Mouse (Mus musculus) CH12.LX (cell line): ENCODE measurements around the gene Pdgfa. TPM values are rescaled to one million over a fixed set of nuclear protein-coding genes. Genes with fewer than 3 reads are reported as not detected.

Source experiments
- DNase-seq: peaks from one replicate; pipeline ENCODE4 v3.0.0-alpha.2; 2013; ENCODE audit errors: extremely low read depth
- H3K27ac ChIP-seq: 2 replicates; pipeline ENCODE4 v1.5.1; 2012; ENCODE audit warnings: low read depth, mild to moderate bottlenecking, control low read depth, moderate library complexity; ENCODE audit not compliant: insufficient read depth
- H3K27me3 ChIP-seq: replicated peaks from 2 replicates; pipeline ENCODE3; 2012; ENCODE audit warnings: inconsistent platforms
- H3K36me3 ChIP-seq, 2 experiments: replicated peaks in 1 of 2; 2 replicates each; pipeline versions ENCODE3 to v1.6.1; 2012; ENCODE audit warnings: inconsistent platforms in 1 of 2, low read length in 1 of 2, mild to moderate bottlenecking in 1 of 2, mixed read lengths in 1 of 2, moderate library complexity in 1 of 2; ENCODE audit not compliant: control insufficient read depth in 1 of 2, insufficient read depth in 1 of 2
- H3K4me1 ChIP-seq, 2 experiments: 2 replicates each; pipeline ENCODE4 v1.6.1; 2012; ENCODE audit warnings: inconsistent platforms in 1 of 2, moderate library complexity in 1 of 2; ENCODE audit not compliant: insufficient read depth in 2 of 2, control insufficient read depth in 1 of 2
- H3K4me2 ChIP-seq: 2 replicates; pipeline ENCODE4 v1.6.1; 2012; ENCODE audit warnings: low read depth, mild to moderate bottlenecking, control low read depth; ENCODE audit not compliant: poor library complexity, insufficient read depth, severe bottlenecking
- H3K4me3 ChIP-seq, 3 experiments: fragments of 150-350 bp in 1 of 3; sonication (generic) in 1 of 3; replicated peaks in 1 of 3; 2 replicates each; pipeline versions ENCODE3 to v1.5.1; 2011 to 2012; ENCODE audit warnings: low read depth in 2 of 3, low read length in 2 of 3, mild to moderate bottlenecking in 2 of 3, moderate library complexity in 2 of 3, control low read depth in 1 of 3, improper control_type of control experiment in 1 of 3, inconsistent platforms in 1 of 3, mixed read lengths in 1 of 3; ENCODE audit not compliant: poor library complexity in 1 of 3
- H3K79me2 ChIP-seq: replicated peaks from 2 replicates; pipeline ENCODE4 v1.6.1; 2012; ENCODE audit warnings: mild to moderate bottlenecking, moderate library complexity; ENCODE audit not compliant: control insufficient read depth, poor library complexity, insufficient read depth, severe bottlenecking; ENCODE audit errors: extremely low read depth
- H3K9ac ChIP-seq: 2 replicates; pipeline ENCODE4 v1.6.1; 2012; ENCODE audit warnings: low read depth, mild to moderate bottlenecking, control low read depth, moderate library complexity; ENCODE audit not compliant: insufficient read depth
- H3K9me3 ChIP-seq: replicated peaks from 2 replicates; pipeline ENCODE3; 2012; ENCODE audit warnings: low read length, inconsistent platforms, mixed read lengths
- BHLHE40 ChIP-seq: IDR thresholded peaks from 2 replicates; pipeline ENCODE4 v1.6.1; 2011; ENCODE audit warnings: mild to moderate bottlenecking, low read depth, low read length, improper control_type of control experiment
- EP300 ChIP-seq: IDR thresholded peaks from 2 replicates; pipeline ENCODE4 v1.6.1; 2011; ENCODE audit warnings: low read length, improper control_type of control experiment
- ETS1 ChIP-seq: conservative IDR thresholded peaks from 2 replicates; pipeline ENCODE4 v1.6.1; 2012; ENCODE audit warnings: low read depth, mild to moderate bottlenecking, inconsistent platforms, low read length, improper control_type of control experiment, moderate library complexity
- GABPA ChIP-seq: IDR thresholded peaks from 2 replicates; pipeline ENCODE4 v1.6.1; 2012; ENCODE audit warnings: low read depth, low read length, improper control_type of control experiment, inconsistent platforms; ENCODE audit not compliant: insufficient replicate concordance
- HCFC1 ChIP-seq: IDR thresholded peaks from 2 replicates; pipeline ENCODE4 v1.6.1; 2012; ENCODE audit warnings: low read depth, mild to moderate bottlenecking, inconsistent platforms, low read length, improper control_type of control experiment
- IRF4 ChIP-seq: IDR thresholded peaks from 2 replicates; pipeline ENCODE4 v1.6.1; 2014; ENCODE audit warnings: low read depth, mild to moderate bottlenecking, inconsistent platforms, low read length, improper control_type of control experiment
- JUN ChIP-seq: IDR thresholded peaks from 2 replicates; pipeline ENCODE4 v1.6.1; 2011; ENCODE audit warnings: low read depth, mild to moderate bottlenecking, low read length, improper control_type of control experiment, moderate library complexity; ENCODE audit not compliant: insufficient read depth
- MAZ ChIP-seq: IDR thresholded peaks from 2 replicates; pipeline ENCODE4 v1.6.1; 2012; ENCODE audit warnings: low read depth, mild to moderate bottlenecking, inconsistent platforms, low read length, improper control_type of control experiment, moderate library complexity
- MEF2A ChIP-seq: IDR thresholded peaks from 2 replicates; pipeline ENCODE4 v1.6.1; 2014; ENCODE audit warnings: low read depth, mild to moderate bottlenecking, inconsistent platforms, low read length, improper control_type of control experiment, borderline replicate concordance
- MYC ChIP-seq: IDR thresholded peaks from 2 replicates; pipeline ENCODE4 v1.6.1; 2011; ENCODE audit warnings: low read depth, mild to moderate bottlenecking, improper control_type of control experiment, low read length
- NELFE ChIP-seq: IDR thresholded peaks from 2 replicates; pipeline ENCODE4 v1.6.1; 2011; ENCODE audit warnings: low read depth, low read length, improper control_type of control experiment
- PAX5 ChIP-seq: IDR thresholded peaks from 2 replicates; pipeline ENCODE4 v1.6.1; 2012; ENCODE audit warnings: low read length, inconsistent platforms, mixed read lengths
- RAD21 ChIP-seq: IDR thresholded peaks from 2 replicates; pipeline ENCODE4 v1.6.1; 2011; ENCODE audit warnings: low read depth, mild to moderate bottlenecking, low read length, improper control_type of control experiment, moderate library complexity
- RCOR1 ChIP-seq: conservative IDR thresholded peaks from 2 replicates; pipeline ENCODE4 v1.6.1; 2012; ENCODE audit warnings: low read depth, mild to moderate bottlenecking, inconsistent platforms, low read length, improper control_type of control experiment
- SMC3 ChIP-seq: IDR thresholded peaks from 2 replicates; pipeline ENCODE4 v1.6.1; 2011; ENCODE audit warnings: low read depth, low read length, improper control_type of control experiment
- TBP ChIP-seq: conservative IDR thresholded peaks from 2 replicates; pipeline ENCODE4 v1.6.1; 2011; ENCODE audit warnings: low read depth, low read length, improper control_type of control experiment
- TCF12 ChIP-seq: IDR thresholded peaks from 2 replicates; pipeline ENCODE4 v1.6.1; 2014; ENCODE audit warnings: low read depth, mild to moderate bottlenecking, inconsistent platforms, low read length, improper control_type of control experiment
- UBTF ChIP-seq: IDR thresholded peaks from 2 replicates; pipeline ENCODE4 v1.6.1; 2012; ENCODE audit warnings: low read depth, mild to moderate bottlenecking, inconsistent platforms, low read length, improper control_type of control experiment, moderate library complexity
- USF1 ChIP-seq: IDR thresholded peaks from 2 replicates; pipeline ENCODE4 v1.6.1; 2014; ENCODE audit warnings: low read depth, mild to moderate bottlenecking, inconsistent platforms, low read length, improper control_type of control experiment
- ZC3H11A ChIP-seq: IDR thresholded peaks from 2 replicates; pipeline ENCODE4 v1.6.1; 2012; ENCODE audit warnings: low read depth, mild to moderate bottlenecking, inconsistent platforms, low read length, improper control_type of control experiment
- ZKSCAN1 ChIP-seq: IDR thresholded peaks from 2 replicates; pipeline ENCODE4 v1.6.1; 2012; ENCODE audit warnings: low read depth, inconsistent platforms, low read length, improper control_type of control experiment, borderline replicate concordance
- ZMIZ1 ChIP-seq: IDR thresholded peaks from 2 replicates; pipeline ENCODE4 v1.6.1; 2012; ENCODE audit warnings: low read depth, mild to moderate bottlenecking, inconsistent platforms, low read length, improper control_type of control experiment
- ZNF384 ChIP-seq: IDR thresholded peaks from 2 replicates; pipeline ENCODE4 v1.6.1; 2012; ENCODE audit warnings: low read depth, low read length, improper control_type of control experiment, inconsistent platforms
- dilution Hi-C: fragments of 300-500 bp; cut with MboI; formaldehyde crosslinking; loops from 2 replicates; pipeline ENCODE4 v1.14.3; 2020; ENCODE audit warnings: low sequenced_read_pairs; ENCODE audit not compliant: extremely low pct_unique_long_range_greater_than_20kb, extremely low pct_ligation_motif_present
- in situ Hi-C: fragments of 300-500 bp; cut with MboI; formaldehyde crosslinking; loops from 3 replicates; pipeline ENCODE4 v1.14.3; 2019; ENCODE audit warnings: low sequenced_read_pairs, low pct_ligation_motif_present, low pct_unique_long_range_greater_than_20kb, mixed read lengths
- polyA plus RNA-seq: library from polyadenylated mRNA; unstranded; fragments of >175 nt; gene quantifications from 2 replicates; pipeline ENCODE4 v1.2.1, GENCODE M21; 2012; ENCODE audit warnings: low read depth; ENCODE audit not compliant: insufficient read length
- total RNA-seq, 2 experiments: library from RNA; depleted of rRNA; stranded (reverse); fragments of 300-350 nt in 1 of 2; fragments of >200 nt in 1 of 2; gene quantifications; 2 replicates each; pipeline ENCODE4 v1.2.3; 2012 to 2014

Gene Pdgfa
- total and polyA plus RNA-seq, 3 experiments: 26.5 to 30.7 (median 27.5) TPM

GRCm38 (mm10) chr5:138931836-138932235 is 65.3 kb downstream of the Pdgfa start:
- H3K27me3 ChIP-seq: no peaks in the 10 kb centered on the region
- H3K27ac ChIP-seq: no peak overlapping the region
- peaks cover 4 to 39% of the 10 kb centered on the region in 2 experiments for H3K4me1 ChIP-seq
- no peaks in the 10 kb centered on the region for H3K79me2 ChIP-seq
- no peaks in the 10 kb centered on the region for H3K9me3 ChIP-seq
- H3K9ac ChIP-seq: no peak overlapping the region
- no peaks in the 10 kb centered on the region for H3K36me3 ChIP-seq
- in situ Hi-C loops (loop anchor here (10.0 kb wide), 1 partner anchor 57 kb away; no protein-coding TSS in a partner anchor), dilution Hi-C loops (no loop called here)
- no peak for DNase-seq
- H3K4me3 ChIP-seq: no peak overlapping the region
- TF ChIP-seq ZKSCAN1: no peak
- no peak for TF ChIP-seq TCF12
- TF ChIP-seq RAD21: no peak
- no peak for TF ChIP-seq ZNF384
- no peak for TF ChIP-seq ZMIZ1
- TF ChIP-seq ZC3H11A: no peak
- TF ChIP-seq UBTF: no peak
- TF ChIP-seq GABPA: no peak
- no peak for TF ChIP-seq BHLHE40
- no peak for TF ChIP-seq SMC3
- no peak for TF ChIP-seq USF1
- TF ChIP-seq MEF2A: no peak
- TF ChIP-seq ETS1: no peak
- TF ChIP-seq PAX5: no peak
- no peak for TF ChIP-seq EP300
- no peak for TF ChIP-seq NELFE
- no peak for TF ChIP-seq JUN
- no peak for TF ChIP-seq MYC
- TF ChIP-seq IRF4: no peak
- H3K4me2 ChIP-seq: no peak overlapping the region

GRCm38 (mm10) chr5:138929879-138930507 is 67.2 kb downstream of the Pdgfa start:
- no peak overlapping the region for H3K9ac ChIP-seq
- no peak for DNase-seq
- H3K4me3 ChIP-seq: no peak overlapping the region
- TF ChIP-seq HCFC1: no peak
- TF ChIP-seq BHLHE40: no peak
- TF ChIP-seq TBP: no peak
- TF ChIP-seq IRF4: no peak
- no peak for TF ChIP-seq JUN
- no peak for TF ChIP-seq PAX5
- no peak for TF ChIP-seq SMC3
- TF ChIP-seq MAZ: no peak
- TF ChIP-seq MYC: no peak
- TF ChIP-seq RCOR1: no peak
- TF ChIP-seq RAD21: no peak
- H3K4me1 ChIP-seq: peaks cover 4 to 28% of the 10 kb centered on the region in 2 experiments
- dilution Hi-C loops: no loop called here
- H3K27ac ChIP-seq: no peak overlapping the region
- H3K79me2 ChIP-seq: no peaks in the 10 kb centered on the region
- no peaks in the 10 kb centered on the region for H3K9me3 ChIP-seq
- in situ Hi-C loops: loop anchor here (10.0 kb wide), 1 partner anchor 55 kb away; no protein-coding TSS in a partner anchor
- no peak overlapping the region for H3K4me2 ChIP-seq
- no peaks in the 10 kb centered on the region for H3K27me3 ChIP-seq
- no peaks in the 10 kb centered on the region for H3K36me3 ChIP-seq
